Mouse (Mus musculus): ENCODE data around the gene Surf1. TPM values are rescaled to one million over a fixed set of nuclear protein-coding genes. Genes with fewer than 3 reads are reported as not detected.
A peak's percentile ranks its signal among the peaks of the same experiment; 100 is the strongest.
"Not testable (repeated sequence)": the region's sequence is repeated elsewhere in the genome, so short reads cannot be mapped to it uniquely, and the experiment has no call there.

Surf1 gene
- total RNA-seq, 1 experiment: 50.7 TPM

DNA sequence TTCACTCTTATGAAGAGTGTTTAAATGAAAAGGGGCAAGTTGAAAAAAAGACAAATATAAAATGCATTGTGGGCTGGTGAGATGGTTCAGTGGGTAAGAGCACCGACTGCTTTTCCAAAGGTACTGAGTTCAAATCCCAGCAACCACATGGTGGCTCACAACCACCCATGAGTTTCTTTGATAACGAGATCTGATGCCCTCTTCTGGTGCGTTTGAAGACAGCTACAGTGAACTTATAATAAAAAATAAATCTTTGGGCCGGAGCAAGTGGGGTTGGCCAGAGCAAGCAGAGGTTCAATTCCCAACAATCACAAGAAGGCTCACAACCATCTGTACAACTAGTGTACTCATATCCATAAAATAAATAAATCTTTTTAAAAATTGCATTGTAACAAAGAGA is 20.4 kb downstream of the Surf1 start:
- Histone ChIP-seq H3K27ac (ENCODE audit: insufficient read depth, low read depth, low read length, poor library complexity, severe bottlenecking) (no peak overlapping the region), H3K4me1 (ENCODE audit: control insufficient read depth in 2 of 2, insufficient read depth in 2 of 2, low read length in 2 of 2, poor library complexity in 1 of 2) (peaks cover 0 to 5% of the 10 kb centered on the region in 2 experiments; a peak in 1 of 4 replicates), H3K9me3 (ENCODE audit: control insufficient read depth, insufficient read depth, low read depth, low read length) (no peaks in the 10 kb centered on the region), H3K4me3 (ENCODE audit: insufficient read depth in 1 of 2, low read depth in 1 of 2, low read length in 2 of 2, poor library complexity in 1 of 2, severe bottlenecking in 1 of 2) (no peak overlapping the region), H3K9ac (ENCODE audit: insufficient read depth, low read depth, low read length, poor library complexity, severe bottlenecking) (no peak overlapping the region), H3K36me3 (ENCODE audit: control insufficient read depth, insufficient read depth, low read length, poor library complexity, severe bottlenecking) (peaks cover 62% of the 10 kb centered on the region)
- TF ChIP-seq CHD2 (IDR thresholded peaks at IDR 0.05; ENCODE audit: low read depth, low read length) (no peak), ZC3H11A (IDR thresholded peaks at IDR 0.05; ENCODE audit: borderline replicate concordance, low read depth, low read length) (no peak), HCFC1 (IDR thresholded peaks at IDR 0.05; ENCODE audit: borderline replicate concordance, insufficient read depth, low read length) (no peak), ZNF384 (IDR thresholded peaks at IDR 0.05; ENCODE audit: low read depth, low read length) (no peak), MAFK (IDR thresholded peaks at IDR 0.05; ENCODE audit: insufficient read depth, low read depth, low read length) (no peak)
- in situ Hi-C loops (cut with MboI; ENCODE audit: low sequenced_read_pairs in 2 of 2, unreplicated experiment in 2 of 2): no loop called here
- DNase-seq (ENCODE audit: low read depth, low spot score): no peak

DNA sequence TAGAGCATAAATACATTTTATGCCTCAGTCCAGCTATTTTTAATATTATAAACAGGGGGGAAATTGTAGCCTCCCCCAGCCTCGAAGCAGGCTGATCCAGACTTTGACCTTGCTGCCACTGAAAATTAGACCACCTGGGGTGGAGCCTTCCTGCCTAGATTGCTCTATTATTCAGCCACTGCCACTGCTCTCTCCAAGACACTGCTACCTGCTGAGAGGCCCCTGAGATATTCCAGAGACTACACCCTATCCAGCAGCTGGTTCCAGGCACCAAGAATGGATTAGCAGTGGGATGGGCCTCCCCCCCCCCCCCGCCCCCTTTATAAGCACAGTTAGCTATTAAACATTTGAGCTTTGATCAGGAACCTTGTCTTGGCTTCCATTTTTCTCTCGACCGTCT is 30.2 kb downstream of the Surf1 start:
- H3K9ac ChIP-seq (ENCODE audit: insufficient read depth, low read depth, low read length, poor library complexity, severe bottlenecking); in situ Hi-C loops (cut with MboI; ENCODE audit: low sequenced_read_pairs in 2 of 2, unreplicated experiment in 2 of 2): not testable (repeated sequence)

GRCm38 (mm10) chr2:26885541-26885940 is 30.8 kb downstream of the Surf1 start:
- Histone ChIP-seq H3K27ac (ENCODE audit: insufficient read depth, low read depth, low read length, poor library complexity, severe bottlenecking) (peak overlapping the region; percentile 95; the same call in 1 of the 2 replicates), H3K9me3 (ENCODE audit: control insufficient read depth, insufficient read depth, low read depth, low read length) (peaks cover 13% of the 10 kb centered on the region), H3K36me3 (ENCODE audit: control insufficient read depth, insufficient read depth, low read length, poor library complexity, severe bottlenecking) (peaks cover 28% of the 10 kb centered on the region)
- in situ Hi-C loops (cut with MboI; ENCODE audit: low sequenced_read_pairs in 2 of 2, unreplicated experiment in 2 of 2); H3K4me1 ChIP-seq (ENCODE audit: control insufficient read depth in 2 of 2, insufficient read depth in 2 of 2, low read length in 2 of 2, poor library complexity in 1 of 2); H3K9ac ChIP-seq (ENCODE audit: insufficient read depth, low read depth, low read length, poor library complexity, severe bottlenecking); H3K4me3 ChIP-seq (ENCODE audit: insufficient read depth in 1 of 2, low read depth in 1 of 2, low read length in 2 of 2, poor library complexity in 1 of 2, severe bottlenecking in 1 of 2); DNase-seq (ENCODE audit: low read depth, low spot score): not testable (repeated sequence)

More for the DNA sequence above, 30.2 kb downstream of the Surf1 start:
- Histone ChIP-seq H3K27ac (ENCODE audit: insufficient read depth, low read depth, low read length, poor library complexity, severe bottlenecking) (peak overlapping the region; percentile 95; the same call in 1 of the 2 replicates), H3K9me3 (ENCODE audit: control insufficient read depth, insufficient read depth, low read depth, low read length) (peaks cover 13% of the 10 kb centered on the region), H3K36me3 (ENCODE audit: control insufficient read depth, insufficient read depth, low read length, poor library complexity, severe bottlenecking) (peaks cover 33% of the 10 kb centered on the region)
- H3K4me1 ChIP-seq (ENCODE audit: control insufficient read depth in 2 of 2, insufficient read depth in 2 of 2, low read length in 2 of 2, poor library complexity in 1 of 2); H3K4me3 ChIP-seq (ENCODE audit: insufficient read depth in 1 of 2, low read depth in 1 of 2, low read length in 2 of 2, poor library complexity in 1 of 2, severe bottlenecking in 1 of 2); DNase-seq (ENCODE audit: low read depth, low spot score): not testable (repeated sequence)

DNA sequence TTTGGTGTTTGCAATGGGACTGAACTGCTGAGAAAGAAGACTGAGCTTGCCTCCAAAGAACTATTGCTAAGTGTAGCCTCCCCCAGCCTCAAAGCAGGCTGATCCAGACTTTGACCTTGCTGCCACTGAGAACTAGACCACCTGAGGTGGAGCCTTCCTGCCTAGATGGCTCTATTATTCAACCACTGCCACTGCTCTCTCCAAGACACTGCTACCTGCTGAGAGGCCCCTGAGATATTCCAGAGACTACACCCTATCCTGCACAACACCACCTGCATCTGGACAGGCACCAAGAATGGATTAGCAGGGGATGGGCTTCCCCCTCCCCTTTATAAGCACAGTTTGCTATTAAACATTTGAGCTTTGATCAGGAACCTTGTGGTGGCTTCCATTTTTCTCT is 37.8 kb downstream of the Surf1 start:
- no peak for TF ChIP-seq ZC3H11A (IDR thresholded peaks at IDR 0.05; ENCODE audit: borderline replicate concordance, low read depth, low read length)
- TF ChIP-seq MAFK (IDR thresholded peaks at IDR 0.05; ENCODE audit: insufficient read depth, low read depth, low read length): no peak
- TF ChIP-seq CHD2 (IDR thresholded peaks at IDR 0.05; ENCODE audit: low read depth, low read length): no peak
- no peak for TF ChIP-seq HCFC1 (IDR thresholded peaks at IDR 0.05; ENCODE audit: borderline replicate concordance, insufficient read depth, low read length)
- Histone ChIP-seq H3K9ac (ENCODE audit: insufficient read depth, low read depth, low read length, poor library complexity, severe bottlenecking) (no peak overlapping the region), H3K9me3 (ENCODE audit: control insufficient read depth, insufficient read depth, low read depth, low read length) (peaks cover 7% of the 10 kb centered on the region), H3K4me1 (ENCODE audit: control insufficient read depth in 2 of 2, insufficient read depth in 2 of 2, low read length in 2 of 2, poor library complexity in 1 of 2) (no peaks in the 10 kb centered on the region), H3K36me3 (ENCODE audit: control insufficient read depth, insufficient read depth, low read length, poor library complexity, severe bottlenecking) (peaks cover 3% of the 10 kb centered on the region; the same call in 1 of the 2 replicates), H3K27ac (ENCODE audit: insufficient read depth, low read depth, low read length, poor library complexity, severe bottlenecking) (no peak overlapping the region), H3K4me3 (ENCODE audit: insufficient read depth in 1 of 2, low read depth in 1 of 2, low read length in 2 of 2, poor library complexity in 1 of 2, severe bottlenecking in 1 of 2) (no peak overlapping the region)
- no peak for DNase-seq (ENCODE audit: low read depth, low spot score)
- in situ Hi-C loops (cut with MboI; ENCODE audit: low sequenced_read_pairs in 2 of 2, unreplicated experiment in 2 of 2): no loop called here

DNA sequence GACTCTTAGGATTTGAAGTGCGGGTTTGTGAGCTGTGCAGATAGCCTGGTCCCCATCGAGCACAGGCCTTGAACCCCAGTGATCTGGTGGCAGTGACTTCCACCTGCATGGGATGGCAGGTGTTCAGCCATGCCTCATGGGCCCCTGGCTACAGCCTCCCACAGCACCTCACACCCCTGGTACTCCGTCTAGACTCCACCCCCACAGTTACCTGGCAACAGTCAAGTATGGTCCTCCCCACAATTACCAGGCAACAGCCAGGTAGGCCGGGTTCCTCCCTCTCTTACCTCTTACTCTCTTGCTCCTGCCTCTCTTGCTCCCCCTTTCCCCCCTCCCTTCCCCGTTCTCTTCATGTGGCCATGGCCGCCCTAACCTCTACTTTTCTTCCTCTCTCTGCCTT is 45.7 kb downstream of the Surf1 start:
- H3K9ac ChIP-seq (ENCODE audit: insufficient read depth, low read depth, low read length, poor library complexity, severe bottlenecking): no peak overlapping the region
- DNase-seq (ENCODE audit: low read depth, low spot score): no peak
- H3K36me3 ChIP-seq (ENCODE audit: control insufficient read depth, insufficient read depth, low read length, poor library complexity, severe bottlenecking): no peaks in the 10 kb centered on the region
- in situ Hi-C loops (cut with MboI; ENCODE audit: low sequenced_read_pairs in 2 of 2, unreplicated experiment in 2 of 2): no loop called here
- peak overlapping the region; percentile 44 to 51 for H3K4me3 ChIP-seq (ENCODE audit: insufficient read depth in 1 of 2, low read depth in 1 of 2, low read length in 2 of 2, poor library complexity in 1 of 2, severe bottlenecking in 1 of 2)
- H3K4me1 ChIP-seq (ENCODE audit: control insufficient read depth in 2 of 2, insufficient read depth in 2 of 2, low read length in 2 of 2, poor library complexity in 1 of 2): no peaks in the 10 kb centered on the region
- no peaks in the 10 kb centered on the region for H3K9me3 ChIP-seq (ENCODE audit: control insufficient read depth, insufficient read depth, low read depth, low read length)
- H3K27ac ChIP-seq (ENCODE audit: insufficient read depth, low read depth, low read length, poor library complexity, severe bottlenecking): no peak overlapping the region
- TF ChIP-seq HCFC1 (IDR thresholded peaks at IDR 0.05; ENCODE audit: borderline replicate concordance, insufficient read depth, low read length) (no peak), ZC3H11A (IDR thresholded peaks at IDR 0.05; ENCODE audit: borderline replicate concordance, low read depth, low read length) (no peak), CHD2 (IDR thresholded peaks at IDR 0.05; ENCODE audit: low read depth, low read length) (no peak), ZNF384 (IDR thresholded peaks at IDR 0.05; ENCODE audit: low read depth, low read length) (no peak)

Measured in ES-E14 (cell line).